Mouse (Mus musculus): Measurements from ENCODE around the gene Traf6. TPM values are rescaled to one million over a fixed set of nuclear protein-coding genes. Genes with fewer than 3 reads are reported as not detected.
"Not testable (repeated sequence)": the region's sequence is repeated elsewhere in the genome, so short reads cannot be mapped to it uniquely, and the experiment has no call there.

The Traf6 gene
- polyA plus RNA-seq, 1 experiment from 2014 or later = 8.6 TPM

- H3K27ac ChIP-seq = no peak overlapping the region
- H3K36me3 ChIP-seq (ENCODE audit: insufficient read depth, low read length) = peaks cover 15% of the 10 kb centered on the region; the same call in 1 of the 2 replicates
- no peak for ATAC-seq (replicated peaks; ENCODE audit: low FRiP score, low read depth)
These were observed 64.0 kb downstream of the Traf6 start for GRCm38 (mm10) chr2:101742072-101742860.

GRCm38 (mm10) chr2:101745656-101746055 lies 67.4 kb downstream of the Traf6 start:
- not testable (repeated sequence) for DNase-seq (ENCODE audit: low spot score); H3K4me2 ChIP-seq (ENCODE audit: low read length); H3K27ac ChIP-seq; ATAC-seq (replicated peaks; ENCODE audit: low FRiP score, low read depth); H3K9ac ChIP-seq (ENCODE audit: low read depth, low read length); H3K27me3 ChIP-seq (ENCODE audit: insufficient read depth, low read length); H3K9me3 ChIP-seq (replicated peaks; ENCODE audit: low read length); H3K36me3 ChIP-seq (ENCODE audit: insufficient read depth, low read length); H3K4me1 ChIP-seq (replicated peaks; ENCODE audit: insufficient read depth, low read length); H3K4me3 ChIP-seq (replicated peaks; ENCODE audit: low read depth, low read length)
- WGBS = 47% methylated on average over 2 of the region's 2 CpGs

More at GRCm38 (mm10) chr2:101742072-101742860, 64.0 kb downstream of the Traf6 start:
- WGBS = 46% methylated on average over 7 of the region's 7 CpGs
- Histone ChIP-seq H3K4me1 (replicated peaks; ENCODE audit: insufficient read depth, low read length) (no peaks in the 10 kb centered on the region), H3K9ac (ENCODE audit: low read depth, low read length) (no peak overlapping the region), H3K4me3 (replicated peaks; ENCODE audit: low read depth, low read length) (no peak overlapping the region), H3K4me2 (ENCODE audit: low read length) (no peak overlapping the region), H3K9me3 (replicated peaks; ENCODE audit: low read length) (no peaks in the 10 kb centered on the region), H3K27me3 (ENCODE audit: insufficient read depth, low read length) (no peaks in the 10 kb centered on the region)
- no peak for TF ChIP-seq CTCF (IDR thresholded peaks at IDR 0.05; ENCODE audit: low read depth)
- no peak for DNase-seq (ENCODE audit: low spot score)

GRCm38 (mm10) chr2:101746537-101746936 lies 68.3 kb downstream of the Traf6 start:
- Histone ChIP-seq H3K9ac (ENCODE audit: low read depth, low read length) (no peak overlapping the region), H3K4me3 (replicated peaks; ENCODE audit: low read depth, low read length) (no peak overlapping the region), H3K4me2 (ENCODE audit: low read length) (no peak overlapping the region), H3K27ac (no peak overlapping the region), H3K36me3 (ENCODE audit: insufficient read depth, low read length) (peaks cover 7% of the 10 kb centered on the region; the same call in 1 of the 2 replicates), H3K4me1 (replicated peaks; ENCODE audit: insufficient read depth, low read length) (peaks cover 9% of the 10 kb centered on the region; the same call in 1 of the 2 replicates), H3K9me3 (replicated peaks; ENCODE audit: low read length) (no peaks in the 10 kb centered on the region), H3K27me3 (ENCODE audit: insufficient read depth, low read length) (no peaks in the 10 kb centered on the region)
- TF ChIP-seq CTCF (IDR thresholded peaks at IDR 0.05; ENCODE audit: low read depth) = no peak
- no peak for DNase-seq (ENCODE audit: low spot score)
- 78% methylated on average over 7 of the region's 7 CpGs for WGBS
- no peak for ATAC-seq (replicated peaks; ENCODE audit: low FRiP score, low read depth)

Other genes starting within 250 kb of the Traf6 start
- gene Rag2, start 53.7 kb upstream of the Traf6 start, polyA plus RNA-seq (2015; fragmentation: Nextera tagmentation; extraction: Ambion mirVana) = 0.06 TPM in 1 of 2 replicates, not detected in the other
- gene Rag1, start 28.9 kb upstream of the Traf6 start, polyA plus RNA-seq (2015; fragmentation: Nextera tagmentation; extraction: Ambion mirVana) = 0.01 and 0.05 TPM in 2 replicates
- 65.8 and 75.1 TPM in 2 replicates for gene B230118H07Rik, start 28.9 kb upstream of the Traf6 start, polyA plus RNA-seq (2015; fragmentation: Nextera tagmentation; extraction: Ambion mirVana)
- gene Prr5l, start 204.6 kb downstream of the Traf6 start, polyA plus RNA-seq (2015; fragmentation: Nextera tagmentation; extraction: Ambion mirVana) = 38.1 and 48.5 TPM in 2 replicates
- gene Commd9, start 207.8 kb downstream of the Traf6 start, polyA plus RNA-seq (2015; fragmentation: Nextera tagmentation; extraction: Ambion mirVana) = 73.1 and 74.3 TPM in 2 replicates

All from kidney, postnatal 0 days (tissue).